Comparison of ENCODE assay signal across 13 mouse cellular contexts in genomic region chr13:114992260-114993014, GRCm38 (mm10).
DNase-seq lines count a peak whose midpoint lies in the region; ATAC-seq and TF ChIP-seq lines count a peak whose summit lies in the region.
"Had no signal": no experiment of that assay in that cellular context is flagged by ENCODE, and none has a peak within 500 bp of the region (broad histone marks: within the 10 kb centered on the region; RNA-seq: fewer than 3 reads in every experiment).

No protein-coding gene starts in this region.

- H3K9ac ChIP-seq in forebrain, embryonic 16.5 days (replicated peaks; ENCODE audit: low read depth, low read length), result no peak overlapping the region
- H3K9ac ChIP-seq in kidney, embryonic 14.5 days (ENCODE audit: low read depth, low read length), result no peak overlapping the region
- H3K9ac ChIP-seq: limb, embryonic 15.5 days had no signal

- ATAC-seq in forebrain, embryonic 16.5 days, result peak; percentile 83
- ATAC-seq in kidney, embryonic 14.5 days (ENCODE audit: low FRiP score, low TSS enrichment), result no peak

- 7% methylated on average over 14 of the region's 14 CpGs for WGBS in forebrain, embryonic 16.5 days
- 49% methylated on average over 14 of the region's 14 CpGs for WGBS in kidney, embryonic 14.5 days

- peak; percentile 84 for DNase-seq in Muller cell, postnatal 12 days (ENCODE audit: inconsistent ontology term)
- peak; percentile 94 for DNase-seq in brain, embryonic 14.5 days (ENCODE audit: low read depth)
- peak; percentile 29 for DNase-seq in mesoderm, embryonic 11.5 days (ENCODE audit: low read depth, low spot score)
- DNase-seq in thymus, postnatal 25 days, result no peak
- no peak for DNase-seq in adrenal gland, adult 2 months
- DNase-seq in kidney, postnatal 36 days, result no peak
- DNase-seq: gastrocnemius, postnatal 14 days; heart, postnatal 4 days; thymus, postnatal 36 days had no signal

- no peak for TF ChIP-seq CTCF in brain, embryonic 14.5 days (IDR thresholded peaks at IDR 0.05; ENCODE audit: borderline replicate concordance, extremely low read depth, insufficient read depth, insufficient read length)

- H3K4me2 ChIP-seq in forebrain, embryonic 16.5 days (ENCODE audit: low read length), result peak overlapping the region; percentile 29
- no peak overlapping the region for H3K4me2 ChIP-seq in kidney, embryonic 14.5 days (replicated peaks; ENCODE audit: low read depth, low read length)
- H3K4me2 ChIP-seq: limb, embryonic 15.5 days had no signal

- no peaks in the 10 kb centered on the region for H3K9me3 ChIP-seq in forebrain, embryonic 16.5 days (ENCODE audit: control insufficient read depth, low read length)
- no peaks in the 10 kb centered on the region for H3K9me3 ChIP-seq in kidney, embryonic 14.5 days (ENCODE audit: control insufficient read depth, low read length)
- H3K9me3 ChIP-seq: limb, embryonic 15.5 days had no signal

- no peak overlapping the region for H3K4me3 ChIP-seq in forebrain, embryonic 16.5 days (replicated peaks; ENCODE audit: low read length)
- no peak overlapping the region for H3K4me3 ChIP-seq in kidney, embryonic 14.5 days (ENCODE audit: low read length)
- H3K4me3 ChIP-seq: limb, embryonic 15.5 days had no signal

- H3K27ac ChIP-seq in forebrain, embryonic 16.5 days (ENCODE audit: low read length), result no peak overlapping the region
- H3K27ac ChIP-seq in kidney, embryonic 14.5 days (ENCODE audit: low read depth, low read length), result no peak overlapping the region
- H3K27ac ChIP-seq: limb, embryonic 15.5 days; macrophage had no signal

- no peaks in the 10 kb centered on the region for H3K27me3 ChIP-seq in forebrain, embryonic 16.5 days (replicated peaks; ENCODE audit: control insufficient read depth, insufficient read depth, low read length)
- H3K27me3 ChIP-seq in kidney, embryonic 14.5 days (ENCODE audit: control insufficient read depth, insufficient read depth, low read length), result no peaks in the 10 kb centered on the region
- H3K27me3 ChIP-seq: limb, embryonic 15.5 days had no signal

- H3K4me1 ChIP-seq in forebrain, embryonic 16.5 days (replicated peaks; ENCODE audit: control insufficient read depth, insufficient read depth, low read length), result peaks cover 8% of the 10 kb centered on the region
- no peaks in the 10 kb centered on the region for H3K4me1 ChIP-seq in kidney, embryonic 14.5 days (ENCODE audit: control insufficient read depth, insufficient read depth, low read length)
- H3K4me1 ChIP-seq: limb, embryonic 15.5 days had no signal

- H3K36me3 ChIP-seq in forebrain, embryonic 16.5 days (ENCODE audit: control insufficient read depth, insufficient read depth), result no peaks in the 10 kb centered on the region
- H3K36me3 ChIP-seq in kidney, embryonic 14.5 days (ENCODE audit: control insufficient read depth, insufficient read depth, low read length), result no peaks in the 10 kb centered on the region
- H3K36me3 ChIP-seq: limb, embryonic 15.5 days had no signal

- TF ChIP-seq POLR2A in brain, embryonic 14.5 days (IDR thresholded peaks at IDR 0.05; ENCODE audit: borderline replicate concordance, extremely low read depth, insufficient read depth, insufficient read length, poor library complexity, severe bottlenecking), result no peak

Comparison
In these comparisons a context has a peak if more than half of its experiments do, and no peak if none do; other contexts are left out.
1. DNase-seq: peak in Muller cell, postnatal 12 days (single experiment), brain, embryonic 14.5 days (single experiment) and mesoderm, embryonic 11.5 days (single experiment); none in thymus, postnatal 25 days (single experiment), adrenal gland, adult 2 months (single experiment) and kidney, postnatal 36 days (0 of 2).